Mouse (Mus musculus): ENCODE measurements around the gene Adam1a.
A peak's percentile ranks its signal among the peaks of the same experiment; 100 is the strongest.

Gene Adam1a

DNA sequence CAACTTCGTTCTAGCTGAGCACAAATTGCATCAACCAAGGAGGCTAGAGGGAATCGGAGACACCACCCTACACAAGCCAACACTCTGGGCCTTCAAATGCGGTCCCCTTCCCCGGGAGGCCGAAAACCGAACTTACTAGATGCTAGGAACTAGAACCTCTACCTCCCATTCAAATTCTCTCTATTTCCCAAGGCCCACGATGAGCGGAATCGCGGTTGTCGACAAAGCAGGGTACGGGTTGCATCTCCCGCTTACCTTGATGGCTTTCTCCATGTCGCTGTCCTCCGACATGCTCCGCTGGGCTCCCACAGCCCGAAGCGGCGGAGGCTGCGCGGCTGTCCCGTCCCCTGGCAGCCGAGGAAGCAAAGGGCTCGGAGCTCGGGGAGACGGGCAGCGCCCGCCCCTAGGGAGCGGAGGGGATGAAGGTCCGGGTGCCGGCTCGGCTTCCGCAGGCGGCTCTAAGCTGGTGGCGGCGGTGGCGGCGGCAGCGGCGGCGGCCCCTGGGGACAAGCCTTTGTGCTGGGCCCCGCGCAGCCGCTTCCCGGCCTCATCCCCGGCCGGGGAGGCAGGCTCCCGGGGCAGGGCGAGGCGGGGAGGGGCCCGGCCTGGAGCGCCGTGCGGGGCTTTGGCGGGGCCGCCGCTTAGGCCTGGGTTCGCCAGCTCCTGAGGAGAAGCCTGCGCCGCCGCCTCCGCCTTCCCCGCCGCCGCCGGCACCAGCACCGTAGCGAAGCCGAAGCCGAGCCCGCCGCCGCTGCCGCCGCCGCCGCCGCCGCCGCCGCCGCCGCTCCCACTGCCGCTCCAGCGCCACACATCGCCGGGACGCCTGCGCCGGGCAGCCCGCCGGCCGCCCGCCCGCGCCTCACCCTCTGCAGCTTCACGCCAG lies at the start of gene Adam1a, which contains the start of gene Gm42878:
Gene Adam1a, minus strand, starts transcription at position 573 of the 883 bp plus-strand sequence.
Gene Gm42878, minus strand, starts transcription at position 573 of the 883 bp plus-strand sequence.
- DNase-seq (ENCODE audit: low spot score in 2 of 2), result peak in 1 of 2 experiments; percentile 17

DNA sequence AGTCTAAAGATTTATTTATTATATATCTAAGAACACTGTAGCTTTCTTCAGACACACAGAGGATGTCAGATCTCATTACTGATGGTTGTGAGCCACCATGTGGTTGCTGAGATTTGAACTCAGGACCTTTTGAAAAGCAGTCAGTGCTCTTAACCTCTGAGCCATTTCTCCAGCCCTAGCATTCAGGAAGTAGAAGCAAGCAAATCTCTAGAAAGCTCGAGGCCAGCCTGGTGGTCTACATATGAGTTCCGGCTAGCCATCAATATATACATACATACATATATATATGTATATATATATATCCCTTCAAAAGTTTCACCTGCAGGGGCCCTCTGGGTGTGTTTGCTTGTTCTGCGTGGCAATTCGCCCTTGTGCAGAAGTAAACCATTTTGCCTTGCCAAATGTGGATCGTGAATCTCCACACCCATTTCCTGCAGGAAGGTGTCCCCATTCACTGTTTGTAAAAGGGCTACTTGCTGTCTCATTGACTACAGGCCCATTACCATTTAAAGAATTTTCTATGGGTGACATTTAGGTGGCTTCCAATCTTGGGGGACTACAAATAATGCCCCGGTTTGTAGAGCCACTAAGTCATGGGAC lies 49.5 kb upstream of the Adam1a start:
- DNase-seq (ENCODE audit: low spot score in 2 of 2), result no peak

DNA sequence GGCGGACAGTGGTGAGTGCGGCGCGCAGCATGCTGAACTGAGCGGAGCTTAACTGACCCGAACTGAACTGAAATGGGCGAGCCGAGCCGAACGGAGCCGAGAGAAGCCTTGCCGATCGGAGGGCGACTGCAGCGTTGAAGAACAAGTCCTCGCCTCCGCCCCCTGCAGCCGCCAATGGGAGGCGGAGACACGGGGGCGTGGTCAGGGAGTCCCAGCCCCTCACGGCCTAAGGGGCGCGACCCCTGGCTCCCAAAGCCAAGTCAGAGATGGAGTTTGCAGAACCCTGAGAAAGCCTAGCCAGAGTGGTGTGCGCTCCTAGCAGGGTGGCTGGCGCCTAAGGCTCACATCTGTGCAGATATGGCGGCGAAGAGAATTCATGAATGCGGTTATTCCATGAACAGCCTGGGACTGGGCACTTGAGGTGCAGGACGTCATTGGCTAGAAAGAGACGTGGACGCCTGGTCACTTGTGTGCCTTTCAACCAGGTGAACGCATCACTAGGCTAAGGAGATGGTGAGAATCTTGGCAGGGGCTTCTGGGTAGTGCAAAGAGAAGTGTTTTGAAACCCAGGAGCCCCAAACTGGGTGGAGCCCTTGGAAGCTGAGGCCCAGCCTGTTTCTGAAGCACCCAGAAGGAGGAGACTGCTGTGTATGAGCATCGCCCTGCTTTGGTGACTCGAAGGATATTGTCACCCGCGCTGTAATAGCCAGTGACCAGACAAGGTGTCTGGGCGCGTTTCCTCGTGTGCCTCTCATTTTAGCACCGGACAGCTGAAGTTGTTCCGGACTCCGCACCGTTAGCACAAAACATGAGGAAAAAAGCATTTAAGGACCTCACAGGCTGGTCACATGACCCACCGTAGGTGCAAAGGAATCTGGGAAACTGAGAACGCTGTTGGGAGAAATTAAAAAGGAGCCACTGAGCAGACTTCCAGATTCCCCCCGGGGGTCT lies 48.4 kb upstream of the Adam1a start, which contains the start of gene Aldh2:
Gene Aldh2, minus strand, starts transcription at position 374 of the 951 bp plus-strand sequence.
- peak; percentile 42 to 62 for DNase-seq (ENCODE audit: low spot score in 2 of 2)

DNA sequence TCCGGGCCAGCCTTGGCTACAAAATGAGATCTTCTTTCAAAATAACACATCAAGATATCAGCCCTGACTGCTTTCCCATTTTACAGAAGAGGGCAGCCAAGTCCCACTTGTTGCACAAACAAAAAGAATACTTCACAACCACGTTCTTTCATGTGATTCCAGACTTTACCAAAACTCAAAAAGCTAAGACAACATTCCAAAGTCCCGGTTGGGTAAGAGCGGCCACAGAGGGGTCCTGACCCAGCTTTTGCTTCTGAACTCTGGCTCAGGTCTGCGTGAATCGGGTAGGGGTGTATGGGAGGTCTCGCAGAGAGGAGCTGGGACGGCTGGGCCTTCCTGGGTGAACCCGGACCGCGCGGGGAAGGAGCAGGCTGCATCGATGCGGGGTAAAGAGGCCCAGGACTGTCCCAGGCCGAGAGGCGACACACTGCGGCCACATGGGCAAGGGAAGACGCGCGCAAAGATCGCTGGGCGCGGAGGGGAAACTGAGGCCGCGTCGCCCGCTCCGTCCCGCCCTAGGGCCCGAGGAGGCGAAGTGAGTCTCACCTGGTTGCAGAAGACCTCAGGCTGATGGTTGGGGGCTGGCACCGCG lies 47.6 kb upstream of the Adam1a start:
- no peak for DNase-seq (ENCODE audit: low spot score in 2 of 2)

DNA sequence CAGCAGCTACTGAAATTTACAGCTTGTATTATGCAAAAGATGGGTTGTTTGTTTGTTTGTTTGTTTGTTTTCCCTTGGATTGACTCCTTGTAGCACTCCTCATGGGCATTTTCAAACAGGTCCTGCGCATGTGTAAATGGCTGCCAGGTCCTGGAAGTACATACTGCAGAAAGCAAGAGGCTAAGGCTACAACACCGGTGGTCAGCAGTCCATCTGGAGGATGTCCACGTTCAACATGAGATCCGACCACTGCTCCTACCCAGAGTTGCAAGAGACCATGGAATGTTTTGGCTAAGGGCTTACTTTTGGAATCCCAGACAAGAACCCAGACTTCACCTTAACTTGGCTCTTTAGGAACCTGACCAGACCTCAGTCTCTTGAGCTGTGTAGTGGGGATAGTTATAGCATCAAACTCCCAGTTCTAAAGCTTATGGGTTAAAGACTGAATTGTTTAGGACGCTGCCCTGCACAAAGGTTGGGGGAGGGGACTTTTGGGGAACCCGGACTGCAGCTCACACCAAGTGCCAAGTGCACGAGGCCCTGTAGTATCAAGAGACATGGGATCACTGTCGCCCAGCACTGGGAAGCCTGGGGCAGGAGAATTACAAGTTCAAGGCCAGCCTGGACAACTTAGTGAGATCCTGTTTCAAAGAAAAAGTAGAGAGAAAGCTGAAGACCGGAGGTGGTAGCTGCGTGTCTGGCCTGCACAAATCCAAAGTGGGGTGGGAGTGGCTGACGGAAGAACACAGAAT lies 47.0 kb upstream of the Adam1a start:
- no peak for DNase-seq (ENCODE audit: low spot score in 2 of 2)

DNA sequence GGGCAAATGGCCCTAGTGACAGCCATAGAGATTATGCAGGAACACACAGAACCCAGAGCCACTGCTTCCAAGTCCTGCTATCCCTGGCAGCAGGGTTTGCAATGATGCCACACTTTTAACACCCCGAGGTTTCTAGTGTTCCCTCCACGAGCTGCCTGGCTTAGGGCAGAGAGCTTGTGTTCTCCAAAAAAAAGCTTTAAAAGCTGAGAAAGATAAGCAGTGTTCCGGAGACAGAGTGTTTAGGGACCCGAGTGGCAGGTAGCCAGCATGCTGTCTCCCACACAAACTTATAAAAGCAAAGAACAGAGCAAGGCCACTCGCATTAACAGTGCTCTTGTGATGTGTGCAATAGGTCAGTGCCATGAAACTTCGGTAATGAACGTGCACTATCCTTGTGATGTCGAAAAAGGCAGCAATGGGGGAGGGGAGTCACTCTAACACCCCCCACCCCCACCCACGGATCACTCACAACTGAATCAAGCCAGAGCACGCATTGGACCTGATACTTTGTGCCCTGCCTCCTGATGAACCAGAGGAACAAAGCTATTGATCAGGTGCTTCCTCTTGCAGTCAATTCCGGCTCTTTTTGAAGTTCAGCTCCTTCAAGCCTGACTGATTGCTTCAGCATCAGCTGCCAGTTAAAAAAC lies 46.3 kb upstream of the Adam1a start:
- DNase-seq (ENCODE audit: low spot score in 2 of 2), result no peak

DNA sequence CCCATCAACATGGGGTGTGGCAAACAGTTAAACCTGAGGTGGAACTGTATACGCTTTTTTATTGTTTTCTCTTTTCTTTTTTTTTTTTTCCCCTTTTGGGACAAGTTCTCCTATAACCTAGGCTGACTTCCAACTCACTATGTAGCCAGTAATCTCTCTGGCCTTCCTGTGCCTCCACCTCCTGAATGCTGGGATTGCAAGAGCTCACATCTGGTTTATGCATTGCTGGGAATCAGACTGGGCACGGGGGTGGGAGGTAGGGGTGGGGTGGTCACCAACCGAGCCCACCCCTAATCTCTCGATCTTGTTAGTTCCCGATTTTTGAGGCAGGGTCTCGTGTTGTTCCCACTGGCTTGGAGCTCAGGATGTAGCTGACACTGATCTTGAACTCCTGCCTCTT lies 44.6 kb upstream of the Adam1a start:
- DNase-seq (ENCODE audit: low spot score in 2 of 2), result no peak

DNA sequence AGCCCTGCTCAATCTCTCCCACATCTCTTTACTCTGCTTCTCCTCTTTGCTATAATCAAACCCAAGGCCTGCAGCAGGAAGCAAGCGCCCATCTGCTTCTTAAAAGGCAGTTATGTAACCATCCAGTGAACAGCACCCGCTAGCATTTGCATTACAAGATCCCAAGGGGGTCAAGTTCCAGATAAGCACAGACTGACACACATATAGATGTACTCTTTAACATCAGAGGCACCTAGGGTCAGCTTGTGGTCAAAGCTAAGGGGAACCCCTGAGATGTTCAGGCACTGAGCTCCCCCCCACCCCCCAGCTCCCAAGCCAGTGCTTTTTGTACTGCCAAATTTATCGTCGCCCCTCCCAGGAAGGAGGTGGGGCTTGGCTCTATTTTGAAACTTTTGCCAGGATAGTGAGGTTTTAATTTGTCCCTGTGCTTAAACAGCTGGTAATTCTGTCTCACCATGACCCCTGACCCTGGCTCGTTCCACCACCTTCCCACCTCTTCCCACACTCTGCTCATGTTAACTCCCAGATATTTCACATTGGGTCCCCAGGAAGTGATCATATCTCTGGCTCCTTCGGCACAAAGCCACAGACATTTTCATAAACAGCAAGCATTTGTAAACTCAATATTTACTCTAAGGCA lies 41.2 kb upstream of the Adam1a start:
- DNase-seq (ENCODE audit: low spot score in 2 of 2), result peak; percentile 27 to 44

DNA sequence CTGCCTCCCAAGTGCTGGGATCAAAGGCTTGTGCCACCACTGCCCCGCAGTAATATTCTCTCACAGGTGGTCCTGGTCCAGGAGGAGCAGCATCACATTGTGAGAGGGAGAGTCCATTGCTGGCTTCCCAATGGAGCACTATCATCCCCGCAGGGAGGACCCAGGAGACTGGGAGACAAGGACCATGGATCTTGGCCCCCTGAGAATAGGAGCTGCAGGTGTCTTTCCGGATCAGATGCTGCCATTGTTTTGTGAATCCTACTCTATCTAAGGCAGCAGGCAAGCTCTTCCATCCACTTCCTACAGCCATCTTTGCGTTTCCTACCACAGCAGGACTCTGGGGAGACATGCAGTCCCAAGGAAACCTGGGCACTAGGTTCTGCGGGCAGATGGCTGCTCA lies 40.4 kb upstream of the Adam1a start:
- DNase-seq (ENCODE audit: low spot score in 2 of 2), result no peak

DNA sequence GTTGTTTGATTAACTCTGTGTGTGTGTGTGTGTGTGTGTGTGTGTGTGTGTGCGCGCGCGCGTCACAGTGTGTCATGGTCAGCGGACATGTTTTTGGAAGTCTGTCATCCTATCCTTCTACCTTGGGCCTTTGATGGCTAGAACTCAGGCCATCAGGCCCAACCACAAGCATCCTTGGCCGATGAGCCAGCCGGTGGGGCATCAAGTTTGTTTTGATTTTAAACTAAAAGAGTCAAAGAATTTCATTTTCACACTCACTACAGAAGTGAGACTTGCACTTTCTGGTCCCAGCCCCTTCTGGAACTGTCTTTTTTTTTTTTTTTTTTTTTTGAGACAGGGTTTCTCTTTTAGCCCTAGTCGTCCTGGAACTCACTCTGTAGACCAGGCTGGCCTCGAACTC lies 39.7 kb upstream of the Adam1a start:
- DNase-seq (ENCODE audit: low spot score in 2 of 2), result no peak

DNA sequence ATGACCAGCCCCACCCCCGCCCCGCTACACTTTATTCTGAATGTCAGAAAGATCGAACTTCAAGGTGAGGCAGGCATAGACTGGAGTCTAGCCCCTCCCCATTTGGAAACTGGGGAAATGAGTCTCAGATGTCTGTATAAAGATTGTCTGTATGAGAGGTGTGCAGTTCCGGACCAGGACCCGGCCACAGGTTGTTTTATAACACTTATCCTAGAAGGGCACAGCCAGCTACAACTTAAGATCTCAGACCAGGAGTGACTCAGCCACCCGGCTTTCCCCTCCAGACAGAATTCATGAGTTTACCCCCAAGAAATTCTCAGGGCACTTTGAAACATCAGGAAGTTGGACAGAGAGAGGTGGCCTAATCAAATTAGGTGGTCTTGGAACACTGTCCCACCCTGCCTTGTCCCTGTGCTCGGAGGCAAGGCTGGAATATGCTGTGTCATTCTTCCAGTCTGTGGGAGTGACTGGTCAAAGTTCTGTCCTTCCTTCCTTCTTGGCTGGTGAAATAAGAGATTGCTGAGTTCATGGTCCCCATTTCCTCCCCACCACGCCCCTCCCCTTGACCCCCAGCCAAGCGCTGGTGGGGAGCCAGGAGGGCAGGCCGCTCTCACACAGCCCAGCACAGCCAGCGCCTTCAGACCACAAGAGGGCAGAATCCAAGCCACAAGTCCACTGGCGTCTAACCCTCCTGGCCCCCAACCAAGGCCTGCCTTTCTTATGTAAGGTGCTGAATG lies 38.7 kb upstream of the Adam1a start:
- peak; percentile 35 to 54 for DNase-seq (ENCODE audit: low spot score in 2 of 2)

DNA sequence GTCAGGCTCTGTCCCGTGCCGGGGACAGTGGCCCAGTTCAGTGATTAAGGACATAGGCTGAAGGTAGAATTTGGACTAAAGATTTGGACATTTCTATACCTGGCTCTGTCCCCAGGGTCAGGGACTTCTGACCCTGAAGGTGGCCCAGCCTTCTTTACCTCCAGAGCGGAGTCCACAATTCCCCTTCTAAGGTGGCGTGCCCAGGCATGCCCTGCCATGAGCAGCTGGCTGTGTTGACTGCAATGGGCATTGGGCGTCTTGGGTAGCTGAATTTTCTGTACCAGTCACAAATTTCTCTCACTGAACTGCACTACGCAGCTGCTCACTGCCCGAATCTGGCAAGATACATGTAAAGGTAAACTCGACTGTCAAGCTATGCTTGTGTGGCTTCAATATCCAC lies 36.7 kb upstream of the Adam1a start:
- DNase-seq (ENCODE audit: low spot score in 2 of 2), result no peak

DNA sequence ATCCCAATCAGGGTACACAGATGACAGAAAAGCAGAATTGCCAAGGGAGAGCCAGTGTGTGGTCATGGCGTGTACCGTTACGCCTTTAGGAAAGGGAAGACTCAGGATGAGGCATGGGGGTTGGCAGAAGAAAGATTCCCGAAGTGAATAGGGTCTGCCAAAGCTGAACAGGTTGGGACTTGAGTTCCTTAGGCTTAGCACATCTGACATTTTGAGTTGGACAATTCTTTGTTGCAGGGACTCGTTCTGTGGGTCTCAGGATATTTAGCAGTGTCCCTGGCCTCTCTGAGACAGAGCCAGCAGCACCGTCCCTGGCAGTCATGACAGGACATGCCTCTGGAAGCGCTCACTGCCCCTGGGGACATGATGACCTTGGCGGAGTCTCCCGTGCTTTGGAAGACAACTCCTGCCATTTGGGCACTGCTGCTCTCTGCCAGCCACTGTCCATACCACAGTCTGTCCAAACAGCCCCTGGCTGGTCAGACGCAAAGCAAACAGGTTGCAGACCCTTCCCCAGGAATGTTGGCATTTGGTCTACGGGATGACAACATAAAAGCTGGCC lies 31.7 kb upstream of the Adam1a start:
- no peak for DNase-seq (ENCODE audit: low spot score in 2 of 2)

DNA sequence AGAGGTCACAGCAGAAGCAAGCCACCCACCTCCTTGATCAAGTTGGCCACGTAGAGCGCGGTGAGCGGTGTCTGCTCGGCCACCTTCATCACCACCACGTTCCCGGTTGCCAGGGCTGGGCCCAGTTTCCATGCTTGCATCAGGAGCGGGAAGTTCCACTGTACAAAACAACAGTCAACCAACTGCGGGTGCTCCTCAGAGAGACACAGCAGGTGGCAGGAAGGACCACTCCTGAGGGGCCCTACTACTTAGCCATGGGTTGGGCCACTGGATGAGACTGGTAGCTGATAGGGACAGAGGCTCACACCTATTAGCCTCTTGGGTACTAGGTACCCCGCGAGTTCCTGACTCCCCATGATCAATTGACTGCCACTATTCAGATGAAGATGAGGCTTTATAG lies 30.6 kb upstream of the Adam1a start:
- DNase-seq (ENCODE audit: low spot score in 2 of 2), result no peak

DNA sequence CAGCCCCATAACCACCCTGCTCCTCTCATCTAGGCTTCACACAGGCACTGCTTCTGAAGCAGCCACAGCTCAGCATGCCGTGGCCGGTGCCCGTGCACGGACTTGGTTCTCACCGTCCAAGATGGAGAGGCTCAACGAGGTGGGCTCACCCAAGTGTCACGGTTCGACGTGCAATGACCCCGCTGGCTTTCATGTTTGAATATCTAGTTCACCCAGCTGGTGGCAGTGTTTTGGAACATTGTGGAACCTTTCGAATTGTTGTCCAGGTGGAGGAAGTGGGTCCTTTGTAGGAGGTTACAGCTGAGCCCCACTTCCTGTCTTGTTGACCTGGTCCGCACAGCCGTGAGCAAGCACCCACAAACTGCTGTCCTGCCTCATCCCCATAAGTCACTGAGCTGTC lies 28.9 kb upstream of the Adam1a start:
- no peak for DNase-seq (ENCODE audit: low spot score in 2 of 2)

DNA sequence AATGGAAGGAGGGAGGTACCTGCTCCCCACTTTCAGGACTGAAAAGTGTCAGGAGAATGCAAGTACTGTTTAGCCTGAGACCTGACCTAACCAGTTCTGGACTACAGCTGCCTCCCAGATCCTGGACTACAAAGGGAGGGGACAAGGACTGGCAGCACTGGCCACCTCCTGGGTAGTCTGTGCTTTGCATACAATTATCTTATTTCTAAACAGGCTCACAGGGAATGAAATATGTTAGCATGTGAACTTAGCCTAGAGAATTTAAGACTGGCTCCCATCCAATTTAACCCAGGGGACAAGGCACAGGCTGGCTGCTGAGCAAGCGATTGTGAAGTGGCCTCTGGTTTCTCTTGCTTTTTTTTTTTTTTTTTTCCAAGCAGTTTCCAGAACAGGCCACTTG lies 25.5 kb upstream of the Adam1a start:
- DNase-seq (ENCODE audit: low spot score in 2 of 2), result no peak

DNA sequence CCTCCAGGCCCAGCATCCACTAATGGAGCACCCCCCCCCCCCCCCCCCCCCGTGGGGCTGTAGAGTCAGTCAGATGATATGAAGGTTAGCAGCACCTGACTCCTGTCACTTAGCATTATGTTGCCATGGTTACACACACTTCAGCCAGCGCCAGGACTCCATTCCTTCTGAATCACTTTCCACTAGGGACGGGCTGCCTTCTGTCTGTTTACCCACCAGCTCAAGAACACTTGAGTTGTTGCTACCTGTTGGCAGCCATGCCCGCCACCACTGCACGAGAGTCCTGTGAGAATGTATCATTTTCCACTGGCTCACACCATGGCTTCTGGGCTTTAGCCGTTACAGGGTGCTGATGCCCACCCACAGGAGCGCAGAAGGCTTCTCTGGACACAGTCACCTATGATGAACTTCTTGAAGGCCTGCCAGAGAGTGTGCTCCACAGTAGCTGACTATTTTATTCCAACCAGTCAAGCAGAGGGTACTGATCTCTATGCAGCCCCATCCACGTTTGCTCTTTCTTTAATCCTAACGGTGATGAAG lies 24.7 kb upstream of the Adam1a start:
- DNase-seq (ENCODE audit: low spot score in 2 of 2), result no peak

DNA sequence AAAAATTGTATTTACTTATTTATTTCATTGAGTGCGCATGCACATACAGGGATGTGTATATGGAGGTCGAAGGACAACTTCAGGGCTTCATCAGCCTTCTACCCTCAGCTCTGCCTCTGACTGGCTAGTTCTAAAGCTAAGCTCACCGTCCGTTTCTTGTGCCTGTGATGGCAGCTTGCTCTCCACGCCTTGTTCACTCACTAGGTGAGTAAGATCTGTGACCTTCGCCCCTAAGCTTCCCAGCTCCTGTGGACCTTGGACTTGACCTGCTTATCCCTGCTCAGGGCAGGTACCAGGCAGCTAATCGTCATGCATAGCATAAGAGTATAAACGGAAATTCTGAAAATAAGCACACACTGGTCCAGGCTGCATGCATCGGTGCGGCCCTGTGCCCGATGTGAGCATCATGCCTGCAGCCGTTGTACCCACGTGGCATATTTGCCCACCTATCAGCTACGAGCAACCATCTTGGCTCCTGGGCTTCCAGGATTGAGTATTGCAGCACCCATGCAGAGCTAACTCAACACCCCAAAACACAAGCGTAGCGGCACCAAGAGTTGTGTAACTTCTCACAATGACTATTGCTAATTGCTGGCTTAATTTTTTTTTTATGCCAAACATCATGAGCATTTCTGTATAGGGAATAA lies 20.9 kb upstream of the Adam1a start:
- no peak for DNase-seq (ENCODE audit: low spot score in 2 of 2)

Data from frontal cortex, postnatal 25 days (tissue).